Mouse (Mus musculus) MN1 (cell line): ENCODE data around the gene Zbed4.
"Not testable (repeated sequence)": the region's sequence is repeated elsewhere in the genome, so short reads cannot be mapped to it uniquely, and the experiment has no call there.

Experiments used
- DNase-seq: peaks from one replicate; pipeline ENCODE4 v3.0.0-alpha.2; 2016; ENCODE audit warnings: low spot score

The Zbed4 gene

GRCm38 (mm10) chr15:88813262-88813661, 61.8 kb downstream of the Zbed4 start:
- no peak for DNase-seq

GRCm38 (mm10) chr15:88813873-88814272, 62.4 kb downstream of the Zbed4 start:
- DNase-seq: not testable (repeated sequence)

GRCm38 (mm10) chr15:88814411-88815047, 63.1 kb downstream of the Zbed4 start:
- DNase-seq: no peak

- no peak for DNase-seq
Observed at GRCm38 (mm10) chr15:88815196-88815700, 63.8 kb downstream of the Zbed4 start.

GRCm38 (mm10) chr15:88819026-88819905, 67.8 kb downstream of the Zbed4 start, which contains the start of the genes Alg12 and Creld2:
TSS of gene Alg12 (minus strand) at chr15:88819318.
TSS of gene Creld2 (plus strand) at chr15:88819646.
- DNase-seq: peak; percentile 100

- DNase-seq: peak; percentile 35
Observed at GRCm38 (mm10) chr15:88819906-88820303, 68.4 kb downstream of the Zbed4 start.

GRCm38 (mm10) chr15:88821403-88821802, 69.9 kb downstream of the Zbed4 start:
- DNase-seq: no peak

- no peak for DNase-seq
Observed at GRCm38 (mm10) chr15:88822513-88822912, 71.1 kb downstream of the Zbed4 start.

- DNase-seq: no peak
Observed at GRCm38 (mm10) chr15:88823376-88823775, 71.9 kb downstream of the Zbed4 start.

GRCm38 (mm10) chr15:88827466-88827865, 76.0 kb downstream of the Zbed4 start:
- DNase-seq: no peak

GRCm38 (mm10) chr15:88827991-88828799, 76.7 kb downstream of the Zbed4 start:
- peak; percentile 76 for DNase-seq

- peak; percentile 89 for DNase-seq
Observed at GRCm38 (mm10) chr15:88828800-88829705, 77.6 kb downstream of the Zbed4 start.

- no peak for DNase-seq
Observed at GRCm38 (mm10) chr15:88829791-88830440, 78.5 kb downstream of the Zbed4 start.

- no peak for DNase-seq
Observed at GRCm38 (mm10) chr15:88830696-88831095, 79.2 kb downstream of the Zbed4 start.

GRCm38 (mm10) chr15:88831482-88831881, 80.0 kb downstream of the Zbed4 start:
- DNase-seq: peak; percentile 64

GRCm38 (mm10) chr15:88832536-88832935, 81.1 kb downstream of the Zbed4 start:
- DNase-seq: no peak
